Mouse (Mus musculus): Measurements from ENCODE around the gene Pdp2. TPM values are rescaled to one million over a fixed set of nuclear protein-coding genes. Genes with fewer than 3 reads are reported as not detected.
"Not testable (repeated sequence)": the region's sequence is repeated elsewhere in the genome, so short reads cannot be mapped to it uniquely, and the experiment has no call there.

Pdp2 gene
- polyA plus RNA-seq, 1 experiment from 2014 or later = 4.4 TPM

GRCm38 (mm10) chr8:104633156-104633744, 42.0 kb downstream of the Pdp2 start:
- ATAC-seq (ENCODE audit: low read depth) (no peak), DNase-seq (no peak)
- peaks cover 23% of the 10 kb centered on the region for H3K4me1 ChIP-seq (replicated peaks)
- no peak overlapping the region for H3K9ac ChIP-seq
- peaks cover 9% of the 10 kb centered on the region for H3K36me3 ChIP-seq
- peaks cover 30% of the 10 kb centered on the region for H3K27me3 ChIP-seq
- no peak overlapping the region for H3K27ac ChIP-seq
- 45% methylated on average over 9 of the region's 9 CpGs for WGBS (ENCODE audit: insufficient replicate concordance)
- no peaks in the 10 kb centered on the region for H3K9me3 ChIP-seq (replicated peaks)
- H3K4me2 ChIP-seq = no peak overlapping the region
- no peak overlapping the region for H3K4me3 ChIP-seq (replicated peaks)

DNA sequence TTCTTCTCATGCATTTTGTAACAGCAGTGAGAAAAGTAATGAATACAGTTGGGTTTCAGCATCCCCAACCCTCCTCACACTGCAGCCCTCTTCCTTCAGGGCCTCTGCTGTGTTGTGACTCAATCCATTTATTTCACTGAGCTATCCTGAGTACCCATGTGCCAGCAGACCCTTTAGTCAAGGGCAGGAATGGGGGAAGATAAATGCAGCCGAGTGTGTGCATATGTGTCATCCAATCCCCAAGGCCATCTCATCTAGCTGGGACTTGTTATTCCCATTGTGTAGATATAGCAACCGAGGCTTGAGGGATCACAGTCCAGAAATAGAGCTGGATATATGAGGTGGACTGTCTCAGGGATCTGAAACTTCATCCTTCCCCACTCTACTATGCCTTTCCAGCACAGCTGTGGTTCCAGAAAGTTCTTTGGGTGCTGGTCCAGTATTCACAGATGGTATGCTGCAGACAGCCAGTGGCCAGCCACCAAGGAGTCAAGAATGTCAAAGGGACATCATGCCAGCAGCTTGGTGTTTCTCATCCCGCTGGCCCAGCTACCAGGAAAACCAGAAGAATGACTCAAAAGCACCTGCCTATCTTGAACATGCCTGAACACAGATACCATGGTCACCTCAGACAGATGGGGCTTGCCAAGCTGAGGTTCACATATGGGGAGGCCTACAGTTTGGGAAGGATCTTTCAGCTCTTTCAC, 43.9 kb downstream of the Pdp2 start:
- peaks cover 33% of the 10 kb centered on the region for H3K4me1 ChIP-seq (replicated peaks)
- H3K27ac ChIP-seq = no peak overlapping the region
- no peak overlapping the region for H3K9ac ChIP-seq
- H3K4me3 ChIP-seq (replicated peaks) = no peak overlapping the region
- ATAC-seq (ENCODE audit: low read depth) = no peak
- WGBS (ENCODE audit: insufficient replicate concordance) = 74% methylated on average over 3 of the region's 3 CpGs
- H3K9me3 ChIP-seq (replicated peaks) = no peaks in the 10 kb centered on the region
- no peak for DNase-seq
- H3K4me2 ChIP-seq = no peak overlapping the region
- H3K36me3 ChIP-seq = peaks cover 28% of the 10 kb centered on the region
- H3K27me3 ChIP-seq = peaks cover 22% of the 10 kb centered on the region

- DNase-seq (no peak), ATAC-seq (ENCODE audit: low read depth) (no peak)
- no peaks in the 10 kb centered on the region for H3K27me3 ChIP-seq
- H3K9ac ChIP-seq = no peak overlapping the region
- H3K4me2 ChIP-seq = no peak overlapping the region
- H3K9me3 ChIP-seq (replicated peaks) = no peaks in the 10 kb centered on the region
- H3K4me1 ChIP-seq (replicated peaks) = peaks cover 34% of the 10 kb centered on the region
- 74% methylated on average over 6 of the region's 6 CpGs for WGBS (ENCODE audit: insufficient replicate concordance)
- peaks cover 28% of the 10 kb centered on the region for H3K36me3 ChIP-seq
- no peak overlapping the region for H3K27ac ChIP-seq
- no peak overlapping the region for H3K4me3 ChIP-seq (replicated peaks)
Observed at GRCm38 (mm10) chr8:104638010-104638409, 46.8 kb downstream of the Pdp2 start.

DNA sequence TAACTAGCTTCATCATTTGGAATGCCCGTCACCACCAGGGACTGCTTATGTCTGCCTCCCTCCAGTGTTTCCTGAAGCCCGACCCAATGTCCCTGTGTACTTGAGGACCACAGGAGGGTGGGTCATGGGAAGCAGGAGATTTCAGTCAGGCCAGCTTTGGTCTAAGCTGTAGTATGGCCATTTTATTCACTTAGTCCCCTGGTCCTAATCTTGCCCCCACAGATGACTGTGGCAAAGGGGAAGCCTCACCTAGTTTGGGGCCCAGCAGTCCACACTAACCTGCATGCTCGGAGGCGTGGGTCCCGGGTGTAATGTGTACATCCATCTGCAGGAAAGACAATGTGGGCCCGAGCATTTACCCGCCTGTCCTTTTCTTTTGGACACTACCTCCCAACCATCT, 49.0 kb downstream of the Pdp2 start:
- DNase-seq = no peak
- no peak for ATAC-seq (ENCODE audit: low read depth)
- H3K4me2 ChIP-seq = peak overlapping the region; percentile 87
- no peaks in the 10 kb centered on the region for H3K27me3 ChIP-seq
- peaks cover 28% of the 10 kb centered on the region for H3K36me3 ChIP-seq
- WGBS (ENCODE audit: insufficient replicate concordance) = 68% methylated on average over 7 of the region's 7 CpGs
- H3K27ac ChIP-seq = peak overlapping the region; percentile 69
- H3K9me3 ChIP-seq (replicated peaks) = no peaks in the 10 kb centered on the region
- H3K4me3 ChIP-seq (replicated peaks) = peak overlapping the region; percentile 91
- H3K9ac ChIP-seq = peak overlapping the region; percentile 85
- H3K4me1 ChIP-seq (replicated peaks) = peaks cover 34% of the 10 kb centered on the region

DNA sequence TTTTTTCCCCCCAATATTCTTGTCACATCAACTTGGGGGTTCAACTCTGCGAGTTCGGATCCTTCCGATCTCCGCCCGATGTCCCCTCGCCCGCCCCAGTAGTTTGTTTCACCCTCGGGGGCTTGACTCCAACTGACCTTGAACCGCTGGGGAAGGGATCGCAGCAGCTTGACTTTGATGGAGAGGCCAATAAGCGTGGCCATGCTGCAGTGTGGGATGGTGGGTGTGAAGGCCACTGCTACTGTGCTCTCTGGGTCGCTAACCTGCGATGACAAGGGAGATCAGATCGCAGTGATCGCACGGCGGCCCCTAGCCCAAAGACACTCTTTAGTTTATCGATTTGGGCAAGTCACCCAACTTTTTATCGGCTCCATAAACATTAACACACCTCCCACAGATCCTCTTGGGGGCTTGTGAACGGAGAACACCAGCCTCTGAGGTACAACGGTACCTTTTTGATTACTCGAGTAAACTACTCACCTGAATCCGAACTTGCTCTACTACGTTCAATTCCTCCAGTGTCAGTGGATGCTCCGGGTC, 49.6 kb downstream of the Pdp2 start:
- peak overlapping the region; percentile 85 for H3K9ac ChIP-seq
- no peak for DNase-seq

GRCm38 (mm10) chr8:104641426-104642323, 50.4 kb downstream of the Pdp2 start, which contains the start of gene Ciao2b:
Gene Ciao2b (minus strand): TSS chr8:104641965.
- peak within 1 kb of the TSS; percentile 69 for H3K27ac ChIP-seq

More for the DNA sequence above, 49.6 kb downstream of the Pdp2 start:
- no peaks in the 10 kb centered on the region for H3K27me3 ChIP-seq
- H3K4me2 ChIP-seq = peak overlapping the region; percentile 87
- no peaks in the 10 kb centered on the region for H3K9me3 ChIP-seq (replicated peaks)
- peaks cover 34% of the 10 kb centered on the region for H3K4me1 ChIP-seq (replicated peaks)
- ATAC-seq (ENCODE audit: low read depth) = 0 out of 2 replicates have a peak, but pooled peaks have one; percentile 3
- H3K36me3 ChIP-seq = peaks cover 28% of the 10 kb centered on the region
- peak overlapping the region; percentile 69 for H3K27ac ChIP-seq
- H3K4me3 ChIP-seq (replicated peaks) = peak overlapping the region; percentile 91
- 8% methylated on average over 25 of the region's 25 CpGs for WGBS (ENCODE audit: insufficient replicate concordance)

DNA sequence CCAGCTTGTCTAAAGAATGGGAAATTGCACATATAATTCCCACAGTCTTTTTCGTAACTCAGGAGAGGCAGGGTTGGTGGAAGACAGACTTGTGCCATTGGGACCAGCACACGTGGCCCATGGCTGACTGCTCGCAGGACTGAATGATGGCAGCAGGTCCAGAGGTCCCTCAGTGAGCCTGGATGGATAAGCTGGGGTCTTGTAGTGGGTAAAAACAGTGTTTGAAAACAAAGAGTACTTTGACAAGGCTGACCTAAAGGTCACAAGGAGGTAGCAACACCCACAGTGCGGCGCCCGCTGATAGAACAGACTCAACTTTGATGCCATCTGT, 51.0 kb downstream of the Pdp2 start:
- Histone ChIP-seq H3K36me3 (peaks cover 26% of the 10 kb centered on the region), H3K4me1 (replicated peaks) (peaks cover 34% of the 10 kb centered on the region), H3K4me3 (replicated peaks) (peak overlapping the region; percentile 91), H3K27ac (peak overlapping the region; percentile 69; the same call in 1 of the 2 replicates), H3K27me3 (no peaks in the 10 kb centered on the region), H3K9me3 (replicated peaks) (no peaks in the 10 kb centered on the region), H3K4me2 (peak overlapping the region; percentile 87), H3K9ac (peak overlapping the region; percentile 85)
- DNase-seq (no peak), ATAC-seq (ENCODE audit: low read depth) (no peak)
- 77% methylated on average over 6 of the region's 6 CpGs for WGBS (ENCODE audit: insufficient replicate concordance)

More at GRCm38 (mm10) chr8:104641426-104642323, 50.4 kb downstream of the Pdp2 start, which contains the start of gene Ciao2b:
- ATAC-seq (ENCODE audit: low read depth) (peak; percentile 95), DNase-seq (peak; percentile 80)
- Histone ChIP-seq H3K4me1 (replicated peaks) (peaks cover 34% of the 10 kb centered on the region), H3K9ac (peak within 1 kb of the TSS; percentile 85), H3K9me3 (replicated peaks) (no peaks in the 10 kb centered on the region), H3K4me2 (peak within 1 kb of the TSS; percentile 87), H3K36me3 (peaks cover 28% of the 10 kb centered on the region), H3K27me3 (no peaks in the 10 kb centered on the region), H3K4me3 (replicated peaks) (peak within 1 kb of the TSS; percentile 91)
- WGBS (ENCODE audit: insufficient replicate concordance) = under 1% methylated on average over 66 of the region's 66 CpGs

DNA sequence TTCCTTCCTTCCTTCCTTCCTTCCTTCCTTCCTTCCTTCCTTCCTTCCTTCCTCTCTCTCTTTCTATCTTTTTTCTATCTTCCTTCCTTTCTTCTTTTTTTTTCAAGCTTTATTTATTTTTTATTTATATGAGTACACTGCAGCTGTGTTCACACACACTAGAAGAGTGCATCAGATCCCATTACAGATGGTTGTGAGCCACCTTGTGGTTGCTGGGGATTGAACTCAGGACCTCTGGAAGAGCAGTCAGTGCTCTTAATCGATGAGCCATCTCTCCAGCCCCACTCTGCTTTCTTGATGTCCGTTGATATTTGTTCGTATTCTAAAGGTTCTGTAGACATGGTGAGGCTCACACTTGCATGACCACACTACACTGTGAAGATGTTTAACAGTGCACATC, 52.9 kb downstream of the Pdp2 start:
- DNase-seq; H3K27ac ChIP-seq; H3K9ac ChIP-seq; H3K4me3 ChIP-seq (replicated peaks); H3K4me2 ChIP-seq; H3K27me3 ChIP-seq; H3K9me3 ChIP-seq (replicated peaks); ATAC-seq (ENCODE audit: low read depth): not testable (repeated sequence)
- Histone ChIP-seq H3K36me3 (peaks cover 10% of the 10 kb centered on the region; the same call in 1 of the 2 replicates), H3K4me1 (replicated peaks) (peaks cover 25% of the 10 kb centered on the region)
- 44% methylated on average over 3 of the region's 3 CpGs for WGBS (ENCODE audit: insufficient replicate concordance)

Other genes starting within 250 kb of the Pdp2 start
- gene Cmtm4, start 195.6 kb upstream of the Pdp2 start, polyA plus RNA-seq (2015; fragmentation: Nextera tagmentation; extraction: Ambion mirVana) = 0.40 and 0.56 TPM in 2 replicates
- gene Dync1li2, start 148.4 kb upstream of the Pdp2 start, polyA plus RNA-seq (2015; fragmentation: Nextera tagmentation; extraction: Ambion mirVana) = 13.5 and 16.2 TPM in 2 replicates
- gene Terb1, start 81.5 kb upstream of the Pdp2 start, polyA plus RNA-seq (2015; fragmentation: Nextera tagmentation; extraction: Ambion mirVana) = 0.03 TPM in 1 of 2 replicates, not detected in the other
- 43.1 and 49.9 TPM in 2 replicates for gene Nae1, start 56.8 kb upstream of the Pdp2 start, polyA plus RNA-seq (2015; fragmentation: Nextera tagmentation; extraction: Ambion mirVana)
- 3.7 and 4.2 TPM in 2 replicates for gene Car7, start 56.8 kb upstream of the Pdp2 start, polyA plus RNA-seq (2015; fragmentation: Nextera tagmentation; extraction: Ambion mirVana)
- not detected in 2 replicates for gene Cdh16, start 32.9 kb downstream of the Pdp2 start, polyA plus RNA-seq (2015; fragmentation: Nextera tagmentation; extraction: Ambion mirVana)
- 0.75 and 0.82 TPM in 2 replicates for gene Rrad, start 39.9 kb downstream of the Pdp2 start, polyA plus RNA-seq (2015; fragmentation: Nextera tagmentation; extraction: Ambion mirVana)
- gene Ciao2b, start 50.5 kb downstream of the Pdp2 start, polyA plus RNA-seq (2015; fragmentation: Nextera tagmentation; extraction: Ambion mirVana) = 64.9 and 65.0 TPM in 2 replicates
- gene Ces2a, start 142.6 kb downstream of the Pdp2 start, polyA plus RNA-seq (2015; fragmentation: Nextera tagmentation; extraction: Ambion mirVana) = 5.9 and 6.7 TPM in 2 replicates
- 0.06 and 0.16 TPM in 2 replicates for gene Ces2b, start 240.1 kb downstream of the Pdp2 start, polyA plus RNA-seq (2015; fragmentation: Nextera tagmentation; extraction: Ambion mirVana)

Measured in liver, embryonic 13.5 days (tissue).